Mouse (Mus musculus): Measurements from ENCODE around the gene Rsph14.
A peak's percentile ranks its signal among the peaks of the same experiment; 100 is the strongest.

Gene Rsph14

GRCm38 (mm10) chr10:75032395-75032794 lies at the start of gene Rsph14:
Rsph14 (minus strand) TSS chr10:75032586.
- no peak for DNase-seq (ENCODE audit: low read depth)

DNA sequence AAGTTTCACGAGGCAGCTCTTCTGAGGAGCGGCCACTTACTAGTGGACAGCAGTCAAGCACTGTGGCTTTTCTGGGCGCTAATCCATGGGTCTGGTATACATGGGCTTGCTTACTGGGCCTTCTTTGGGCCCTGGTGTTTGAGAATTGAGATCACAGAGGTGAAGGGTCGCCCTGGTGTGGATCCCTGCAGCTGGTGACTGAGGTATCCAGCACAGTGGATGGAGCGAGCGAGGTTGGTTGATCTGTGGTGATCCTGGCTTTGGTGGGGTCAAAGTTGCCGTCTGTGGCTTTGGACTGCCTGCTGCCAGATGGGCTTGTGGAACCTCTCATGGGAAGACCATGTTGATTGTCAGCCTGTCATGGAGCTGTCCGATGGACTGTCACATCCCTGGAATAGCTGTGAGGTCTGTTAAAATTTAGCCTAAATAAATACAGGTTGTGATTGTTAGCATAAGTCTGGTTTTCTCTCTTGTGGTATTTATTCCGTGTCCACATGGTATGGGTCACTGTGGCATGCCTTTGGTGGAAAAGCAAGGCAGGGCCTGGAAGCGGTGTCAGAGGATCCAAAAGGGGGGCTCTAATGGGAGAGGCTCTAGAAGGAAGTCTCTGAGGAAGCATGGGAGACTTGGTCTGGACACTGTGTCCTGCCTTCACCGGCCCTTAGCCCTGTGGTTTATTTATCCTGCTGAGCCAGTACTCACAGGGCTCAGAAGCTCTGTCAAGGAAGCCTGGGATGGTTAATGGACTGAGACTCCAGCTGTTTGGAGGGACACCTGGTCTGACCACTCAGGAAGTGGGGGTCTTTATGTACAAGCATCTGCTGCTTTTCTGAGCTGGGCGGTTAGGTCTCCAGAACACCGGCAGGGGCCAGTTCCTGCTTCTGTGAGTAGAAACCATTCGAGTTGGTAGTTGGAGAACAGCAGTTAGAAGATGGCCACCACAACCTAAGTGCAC lies 46.1 kb upstream of the Rsph14 start:
- no peak for DNase-seq (ENCODE audit: low read depth)

- no peak for DNase-seq (ENCODE audit: low read depth)
Observed at GRCm38 (mm10) chr10:75075665-75076064, 43.3 kb upstream of the Rsph14 start.

- DNase-seq (ENCODE audit: low read depth): no peak
Observed at GRCm38 (mm10) chr10:75070281-75070976, 38.0 kb upstream of the Rsph14 start.

DNA sequence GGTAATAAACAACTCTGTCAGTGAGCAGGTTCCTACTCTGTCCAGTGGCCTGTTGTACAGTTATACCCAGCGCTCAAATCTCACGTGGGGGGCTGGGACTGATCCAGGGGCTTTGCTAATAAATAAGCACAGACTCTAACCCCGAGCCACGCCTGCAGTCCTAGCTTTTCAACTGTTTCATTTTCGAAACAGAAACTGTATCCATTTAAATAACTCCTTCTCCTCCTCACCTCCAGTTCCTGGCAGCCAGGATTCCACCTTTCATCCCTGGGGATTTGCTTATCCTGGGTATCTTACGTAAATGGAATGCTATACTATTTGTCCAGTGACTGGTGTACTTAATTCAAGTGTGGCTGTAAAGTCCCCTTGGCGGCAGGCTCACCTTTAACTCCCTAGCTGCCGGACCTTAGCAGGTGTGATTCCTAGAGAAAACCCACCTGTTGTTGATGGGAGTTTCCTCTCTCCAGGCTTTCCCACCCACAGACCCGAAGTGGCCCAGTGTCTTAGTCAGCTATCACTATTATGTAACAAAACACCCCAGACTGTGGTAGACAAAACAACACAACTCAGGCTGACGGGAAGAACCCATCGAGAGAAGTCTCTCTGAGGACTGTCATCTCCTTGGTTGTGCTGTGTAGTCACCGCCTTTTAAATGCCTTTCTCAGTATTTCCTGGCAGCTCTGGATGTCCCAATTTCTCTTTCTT lies 36.4 kb upstream of the Rsph14 start:
- DNase-seq (ENCODE audit: low read depth): no peak

- DNase-seq (ENCODE audit: low read depth): no peak
Observed at GRCm38 (mm10) chr10:75068086-75068485, 35.7 kb upstream of the Rsph14 start.

DNA sequence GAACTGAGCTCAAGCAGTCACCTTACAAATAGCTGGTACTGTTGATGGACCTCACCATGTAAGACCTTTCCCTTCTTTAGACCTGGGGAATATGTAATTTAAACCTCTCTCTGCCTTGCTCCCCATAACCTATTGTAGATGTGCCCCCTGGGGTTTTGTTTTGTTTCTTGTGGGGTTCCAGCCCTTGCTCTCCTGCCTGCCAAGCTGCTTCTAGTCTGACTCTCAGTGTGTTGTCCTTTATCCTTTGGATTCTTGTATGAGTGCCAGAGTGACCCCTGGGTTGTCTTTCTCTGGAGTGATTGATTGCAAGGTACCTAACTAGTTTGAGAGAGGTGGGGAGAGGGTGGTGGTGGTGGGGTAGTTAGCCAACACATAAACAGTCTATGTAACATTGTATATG lies 35.1 kb upstream of the Rsph14 start:
- no peak for DNase-seq (ENCODE audit: low read depth)

GRCm38 (mm10) chr10:75065691-75066090 lies 33.3 kb upstream of the Rsph14 start:
- no peak for DNase-seq (ENCODE audit: low read depth)

DNA sequence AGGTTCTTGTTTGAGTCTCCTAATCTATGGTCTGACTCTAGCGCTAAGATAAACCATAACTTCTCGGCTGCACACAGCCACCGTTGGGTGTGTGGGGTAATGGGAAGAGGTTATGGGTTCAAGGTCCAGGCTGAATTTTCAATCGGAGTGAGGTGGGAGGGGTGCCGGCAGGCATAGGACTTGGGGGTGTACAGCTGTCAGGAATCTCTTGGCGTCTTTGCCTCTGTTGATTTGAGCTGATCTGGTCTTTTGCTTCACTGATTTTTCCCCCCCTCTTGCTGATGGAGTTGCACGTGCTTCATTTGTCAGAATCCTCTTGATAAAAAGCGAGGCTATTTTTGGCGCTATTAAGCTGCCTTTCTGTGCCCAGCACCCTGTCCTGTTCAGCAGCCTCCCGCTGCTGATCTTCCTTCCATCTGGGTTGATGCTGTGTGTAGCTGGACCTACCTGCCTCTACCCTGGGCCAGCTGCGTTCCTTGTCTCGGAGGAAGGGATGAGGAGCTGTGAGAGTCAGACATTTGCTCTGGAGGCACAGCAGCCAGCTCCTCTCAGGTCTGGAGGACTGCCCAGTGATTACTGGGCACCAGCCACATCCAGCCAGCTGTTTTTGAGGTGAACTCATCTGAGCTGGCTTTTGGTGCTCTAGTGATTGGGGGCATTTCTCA lies 31.0 kb upstream of the Rsph14 start:
- no peak for DNase-seq (ENCODE audit: low read depth)

- no peak for DNase-seq (ENCODE audit: low read depth)
Observed at GRCm38 (mm10) chr10:75062621-75063020, 30.2 kb upstream of the Rsph14 start.

GRCm38 (mm10) chr10:75062189-75062561 lies 29.8 kb upstream of the Rsph14 start:
- DNase-seq (ENCODE audit: low read depth): no peak

DNA sequence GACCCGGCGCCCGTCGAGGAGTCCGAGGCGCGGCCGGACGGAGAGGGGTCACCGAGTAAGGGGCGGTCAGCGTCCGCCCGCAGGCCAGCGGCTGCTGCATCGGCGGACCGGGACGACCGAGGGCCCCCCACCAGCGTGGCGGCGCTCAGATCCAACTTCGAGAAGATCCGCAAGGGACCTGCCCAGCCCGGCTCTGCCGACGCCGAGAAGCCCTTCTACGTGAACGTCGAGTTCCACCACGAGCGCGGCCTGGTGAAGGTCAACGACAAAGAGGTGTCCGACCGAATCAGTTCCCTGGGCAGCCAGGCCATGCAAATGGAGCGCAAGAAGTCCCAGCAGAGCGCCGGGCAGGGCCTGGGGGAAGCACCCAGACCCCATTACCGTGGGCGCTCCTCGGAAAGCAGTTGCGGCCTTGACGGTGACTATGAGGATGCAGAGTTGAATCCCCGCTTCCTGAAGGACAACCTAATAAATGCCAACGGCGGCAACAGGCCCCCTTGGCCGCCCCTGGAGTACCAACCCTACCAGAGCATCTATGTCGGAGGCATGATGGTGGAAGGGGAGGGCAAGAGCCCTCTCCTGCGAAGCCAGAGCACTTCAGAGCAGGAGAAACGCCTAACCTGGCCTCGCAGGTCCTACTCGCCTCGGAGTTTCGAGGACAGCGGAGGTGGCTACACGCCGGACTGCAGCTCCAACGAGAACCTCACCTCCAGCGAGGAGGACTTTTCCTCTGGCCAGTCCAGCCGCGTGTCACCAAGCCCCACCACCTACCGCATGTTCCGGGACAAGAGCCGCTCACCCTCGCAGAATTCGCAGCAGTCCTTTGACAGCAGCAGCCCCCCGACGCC lies 29.2 kb upstream of the Rsph14 start:
- DNase-seq (ENCODE audit: low read depth): no peak

GRCm38 (mm10) chr10:75060843-75061235 lies 28.5 kb upstream of the Rsph14 start:
- DNase-seq (ENCODE audit: low read depth): no peak

GRCm38 (mm10) chr10:75060217-75060842 lies 27.9 kb upstream of the Rsph14 start, which contains the start of gene Bcr:
Bcr (plus strand) TSS chr10:75060592.
- peak; percentile 29 for DNase-seq (ENCODE audit: low read depth)

DNA sequence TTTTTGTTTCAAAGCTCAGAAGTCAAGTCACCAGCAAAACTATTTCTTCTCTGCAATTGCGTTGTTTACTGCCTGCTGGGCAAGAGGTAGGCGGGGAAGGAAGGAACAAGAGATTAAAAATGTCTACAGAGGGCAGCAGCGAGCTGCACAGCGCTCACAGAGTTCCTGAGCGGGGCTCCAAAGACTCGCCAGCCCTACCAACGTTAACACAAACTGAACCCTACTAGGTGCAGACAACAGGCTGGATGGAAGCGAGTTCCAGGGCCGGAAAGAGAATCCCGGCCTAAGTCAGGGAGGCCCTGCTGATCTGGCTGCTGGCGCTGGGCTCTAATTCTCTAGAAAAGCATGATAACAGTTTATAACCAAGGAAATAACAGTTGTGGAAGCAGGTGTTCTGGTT lies 27.0 kb upstream of the Rsph14 start:
- peak; percentile 52 for DNase-seq (ENCODE audit: low read depth)

- no peak for DNase-seq (ENCODE audit: low read depth)
Observed at GRCm38 (mm10) chr10:75058761-75059395, 26.5 kb upstream of the Rsph14 start.

GRCm38 (mm10) chr10:75058336-75058735 lies 25.9 kb upstream of the Rsph14 start:
- DNase-seq (ENCODE audit: low read depth): no peak

- peak; percentile 20 for DNase-seq (ENCODE audit: low read depth)
Observed at GRCm38 (mm10) chr10:75056255-75056654, 23.9 kb upstream of the Rsph14 start.

- no peak for DNase-seq (ENCODE audit: low read depth)
Observed at GRCm38 (mm10) chr10:75055672-75056071, 23.3 kb upstream of the Rsph14 start.

GRCm38 (mm10) chr10:75054125-75054524 lies 21.7 kb upstream of the Rsph14 start:
- DNase-seq (ENCODE audit: low read depth): no peak

All from c-Kit-positive CD71-positive TER-119-negative erythroid progenitor cells, embryonic 14.5 days (primary cell).